Mouse (Mus musculus) frontal cortex, adult (tissue): ENCODE measurements at regions not wholly inside any gene's neighbourhood (a gene's known extent, or its start where the extent isn't known, plus 50 kb on each side); places are given as distances from the start of the nearest gene placed in this dataset.

Source experiments
- ATAC-seq: cut with Nextera tagmentation; 2 replicates; pipeline ENCODE4 v1.9.2; 2017; ENCODE audit warnings: mild to moderate bottlenecking, moderate library complexity, mixed read lengths; ENCODE audit not compliant: low TSS enrichment

GRCm38 (mm10) chr8:51032386-51032785 lies 2188.6 kb upstream of the Tenm3 start:
- no peak for ATAC-seq

GRCm38 (mm10) chr8:51010508-51010907 lies 2166.8 kb upstream of the Tenm3 start:
- ATAC-seq: no peak

GRCm38 (mm10) chr8:50967386-50967785 lies 2123.6 kb upstream of the Tenm3 start:
- ATAC-seq: peak; percentile 85

GRCm38 (mm10) chr8:50917540-50917939 lies 2073.8 kb upstream of the Tenm3 start:
- ATAC-seq: no peak

GRCm38 (mm10) chr8:50916733-50917113 lies 2073.0 kb upstream of the Tenm3 start:
- ATAC-seq: no peak

GRCm38 (mm10) chr8:50915876-50916732 lies 2072.4 kb upstream of the Tenm3 start:
- ATAC-seq: peak; percentile 86

- peak; percentile 60 for ATAC-seq
Measured at GRCm38 (mm10) chr8:50915259-50915875, 2071.6 kb upstream of the Tenm3 start.

- ATAC-seq: no peak
Measured at GRCm38 (mm10) chr8:50914615-50915014, 2070.9 kb upstream of the Tenm3 start.

- no peak for ATAC-seq
Measured at GRCm38 (mm10) chr8:50878198-50878597, 2034.4 kb upstream of the Tenm3 start.
